Mouse (Mus musculus) intestine, postnatal 0 days (tissue): ENCODE data around the gene Ppp4r2. TPM values are rescaled to one million over a fixed set of nuclear protein-coding genes. Genes with fewer than 3 reads are reported as not detected.

Experiments
- ATAC-seq: fragments of 200-750 bp; cut with Nextera tagmentation; 2 replicates; pipeline ENCODE4 v1.8.0; 2017; ENCODE audit warnings: mild to moderate bottlenecking, moderate TSS enrichment, moderate library complexity
- H3K27ac ChIP-seq: fragments of 300-500 bp; sonication (generic); 2 replicates; pipeline ENCODE4 v1.5.1; 2014; ENCODE audit warnings: mild to moderate bottlenecking, low read depth, low read length, moderate library complexity
- H3K27me3 ChIP-seq: fragments of 300-500 bp; sonication (generic); replicated peaks from 2 replicates; pipeline ENCODE4 v1.6.1; 2014; ENCODE audit warnings: low read length, mixed read lengths; ENCODE audit not compliant: control insufficient read depth, insufficient read depth
- H3K36me3 ChIP-seq: fragments of 300-500 bp; sonication (generic); 2 replicates; pipeline ENCODE4 v1.6.1; 2014; ENCODE audit warnings: mild to moderate bottlenecking, moderate library complexity; ENCODE audit not compliant: control insufficient read depth, insufficient read depth
- H3K4me1 ChIP-seq: fragments of 300-500 bp; sonication (generic); replicated peaks from 2 replicates; pipeline ENCODE4 v1.6.1; 2014; ENCODE audit warnings: antibody characterized with exemption, low read length, mixed read lengths; ENCODE audit not compliant: control insufficient read depth, insufficient read depth
- H3K4me2 ChIP-seq: fragments of 300-500 bp; sonication (generic); replicated peaks from 2 replicates; pipeline ENCODE4 v1.6.1; 2014; ENCODE audit warnings: low read depth, mild to moderate bottlenecking, moderate library complexity
- H3K4me3 ChIP-seq: fragments of 300-500 bp; sonication (generic); 2 replicates; pipeline ENCODE4 v1.5.1; 2014; ENCODE audit warnings: low read depth, low read length
- H3K9ac ChIP-seq: fragments of 300-500 bp; sonication (generic); 2 replicates; pipeline ENCODE4 v1.6.1; 2014; ENCODE audit warnings: mild to moderate bottlenecking, low read depth, low read length
- H3K9me3 ChIP-seq: fragments of 300-500 bp; sonication (generic); 2 replicates; pipeline ENCODE4 v1.6.1; 2016; ENCODE audit warnings: mixed run types; ENCODE audit not compliant: control insufficient read depth
- CTCF ChIP-seq: sonication (generic); IDR thresholded peaks from 2 replicates; pipeline ENCODE4 v1.5.1; 2016; ENCODE audit warnings: low read depth, mild to moderate bottlenecking, control low read depth, antibody characterized with exemption, moderate library complexity
- WGBS: fragments of 180-500 bp; shearing (Covaris S2); extraction: QIAGEN DNeasy Blood & Tissue Kit; methylation state at CpG from one replicate; pipeline ENCODE4 v1.1.7; 2014; 5-methylcytosine and 5-hydroxymethylcytosine counted together
- polyA plus RNA-seq: library from polyadenylated mRNA; unstranded; fragments of >200 nt; fragmentation: Nextera tagmentation; extraction: Ambion mirVana; gene quantifications from 2 replicates; pipeline ENCODE4 v1.2.1, GENCODE M21; 2015

Gene Ppp4r2
- polyA plus RNA-seq, result 8.6 and 10.0 TPM in 2 replicates

DNA sequence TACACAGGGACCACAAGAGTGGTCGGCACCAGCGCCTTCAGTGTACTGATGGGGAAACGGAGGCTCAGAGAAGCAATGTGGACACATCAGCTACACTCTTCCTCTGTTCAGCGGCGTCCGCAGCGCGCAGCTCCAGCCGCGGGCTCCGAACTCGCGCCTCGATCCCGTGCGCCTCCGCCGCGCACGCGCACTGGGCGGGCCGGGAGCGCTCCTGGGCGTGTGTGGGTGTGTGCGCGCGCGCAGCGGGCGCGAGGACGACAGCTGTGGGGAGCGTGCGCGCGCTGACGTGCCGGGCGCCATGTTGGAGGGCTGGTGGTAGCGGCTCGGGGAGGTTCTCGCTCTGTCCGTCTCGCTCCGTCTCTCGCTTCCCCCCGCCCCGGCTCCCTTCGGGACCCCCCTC is at the start of gene Ppp4r2:
Ppp4r2 (plus strand) TSS at position 268 of the 400 bp plus-strand sequence.
- Histone ChIP-seq H3K9me3 (no peaks in the 10 kb centered on the region), H3K4me1 (no peaks in the 10 kb centered on the region; the same call in 1 of the 2 replicates), H3K36me3 (peaks cover 23% of the 10 kb centered on the region), H3K4me2 (peak within 1 kb of the TSS; percentile 71), H3K27ac (peak within 1 kb of the TSS; percentile 80), H3K27me3 (no peaks in the 10 kb centered on the region), H3K9ac (peak within 1 kb of the TSS; percentile 80), H3K4me3 (peak within 1 kb of the TSS; percentile 79)
- 2% methylated on average over 44 of the region's 50 CpGs for WGBS
- peak; percentile 98 for ATAC-seq
- TF ChIP-seq CTCF, result no peak

DNA sequence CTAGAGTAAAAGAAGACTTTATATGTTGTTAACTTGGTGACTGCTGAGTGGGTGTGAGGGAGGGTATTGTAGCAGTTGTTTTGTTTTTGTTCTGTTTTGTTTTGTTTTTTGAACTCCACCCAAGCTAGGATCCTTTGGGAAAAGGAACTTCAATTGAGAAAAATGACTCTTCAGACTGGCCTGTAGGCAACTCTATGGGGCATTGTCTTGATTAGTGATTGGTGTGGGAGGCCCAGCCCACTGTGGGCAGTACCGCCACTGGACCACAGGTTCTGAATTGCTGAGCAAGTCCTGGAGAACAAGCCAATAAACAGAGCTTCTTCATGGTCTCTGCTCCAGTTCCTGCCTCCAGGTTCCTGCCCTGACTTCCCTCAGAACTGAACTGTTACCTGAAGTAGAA is 45.7 kb upstream of the Ppp4r2 start:
- no peaks in the 10 kb centered on the region for H3K36me3 ChIP-seq
- no peak for TF ChIP-seq CTCF
- no peak overlapping the region for H3K9ac ChIP-seq
- H3K27ac ChIP-seq, result no peak overlapping the region
- no peak for ATAC-seq
- no peaks in the 10 kb centered on the region for H3K27me3 ChIP-seq
- H3K4me3 ChIP-seq, result no peak overlapping the region
- H3K9me3 ChIP-seq, result no peaks in the 10 kb centered on the region
- H3K4me1 ChIP-seq, result no peaks in the 10 kb centered on the region
- no peak overlapping the region for H3K4me2 ChIP-seq
- WGBS, result 88% methylated on average over 1 of the region's 1 CpGs

DNA sequence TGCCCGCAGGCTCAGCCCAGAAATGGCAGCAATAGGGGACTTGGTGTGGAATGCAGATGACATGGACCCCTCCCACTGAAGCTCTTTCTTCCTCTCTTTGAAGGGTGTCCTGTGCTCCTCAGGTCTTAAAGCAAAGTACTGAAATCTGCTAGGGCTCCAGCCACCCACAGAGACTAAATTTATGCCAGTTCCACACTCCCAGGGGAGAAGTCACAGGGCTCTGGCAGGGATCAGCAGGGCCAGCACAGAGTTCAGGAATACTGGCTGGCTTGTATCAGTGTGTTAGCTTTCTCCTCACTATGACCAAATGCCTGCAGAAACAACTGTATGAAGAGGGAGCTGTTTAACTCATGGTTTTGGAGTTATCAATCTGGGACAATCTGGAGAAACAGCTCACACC is 44.3 kb upstream of the Ppp4r2 start:
- no peak for ATAC-seq
- 86% methylated on average over 1 of the region's 1 CpGs for WGBS
- TF ChIP-seq CTCF, result no peak

DNA sequence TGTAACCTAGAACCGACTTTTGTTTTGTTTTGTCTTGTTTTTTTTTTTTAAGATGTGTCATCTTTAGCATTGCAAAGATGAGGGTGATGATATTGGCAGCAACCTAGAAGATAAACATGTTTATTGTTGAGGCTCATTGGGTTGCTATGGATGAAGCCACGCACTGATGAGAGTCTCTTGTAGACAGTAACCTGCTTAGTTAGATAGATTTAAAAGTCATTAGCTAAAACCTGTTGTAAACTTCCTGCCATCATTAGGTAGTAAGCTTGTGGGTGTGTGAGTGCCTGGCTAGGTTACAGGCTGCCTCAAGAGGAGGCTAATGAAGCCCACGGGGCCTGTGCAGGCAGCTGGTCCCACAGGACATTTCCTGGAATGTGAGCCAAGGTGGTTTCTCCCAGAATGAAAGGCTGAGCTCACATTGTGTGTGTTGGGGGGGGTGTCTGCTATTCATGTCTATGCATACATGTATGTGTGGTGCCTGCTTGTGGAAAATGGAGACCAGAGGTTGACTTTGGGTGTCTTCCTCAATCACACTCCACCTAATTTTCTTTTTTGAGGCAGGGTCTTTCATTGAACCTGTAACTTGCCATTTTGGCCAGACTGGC is 41.3 kb upstream of the Ppp4r2 start:
- no peaks in the 10 kb centered on the region for H3K4me1 ChIP-seq
- no peak overlapping the region for H3K4me2 ChIP-seq
- no peak overlapping the region for H3K27ac ChIP-seq
- TF ChIP-seq CTCF, result no peak
- no peaks in the 10 kb centered on the region for H3K36me3 ChIP-seq
- no peak overlapping the region for H3K9ac ChIP-seq
- H3K27me3 ChIP-seq, result no peaks in the 10 kb centered on the region
- H3K4me3 ChIP-seq, result no peak overlapping the region
- no peak for ATAC-seq
- H3K9me3 ChIP-seq, result no peaks in the 10 kb centered on the region
- 71% methylated on average over 3 of the region's 3 CpGs for WGBS

More for the DNA sequence above, 44.3 kb upstream of the Ppp4r2 start:
- H3K27me3 ChIP-seq, result no peaks in the 10 kb centered on the region
- no peak overlapping the region for H3K9ac ChIP-seq
- H3K27ac ChIP-seq, result no peak overlapping the region
- no peaks in the 10 kb centered on the region for H3K4me1 ChIP-seq
- H3K4me2 ChIP-seq, result no peak overlapping the region
- H3K9me3 ChIP-seq, result no peaks in the 10 kb centered on the region
- no peak overlapping the region for H3K4me3 ChIP-seq
- H3K36me3 ChIP-seq, result no peaks in the 10 kb centered on the region

DNA sequence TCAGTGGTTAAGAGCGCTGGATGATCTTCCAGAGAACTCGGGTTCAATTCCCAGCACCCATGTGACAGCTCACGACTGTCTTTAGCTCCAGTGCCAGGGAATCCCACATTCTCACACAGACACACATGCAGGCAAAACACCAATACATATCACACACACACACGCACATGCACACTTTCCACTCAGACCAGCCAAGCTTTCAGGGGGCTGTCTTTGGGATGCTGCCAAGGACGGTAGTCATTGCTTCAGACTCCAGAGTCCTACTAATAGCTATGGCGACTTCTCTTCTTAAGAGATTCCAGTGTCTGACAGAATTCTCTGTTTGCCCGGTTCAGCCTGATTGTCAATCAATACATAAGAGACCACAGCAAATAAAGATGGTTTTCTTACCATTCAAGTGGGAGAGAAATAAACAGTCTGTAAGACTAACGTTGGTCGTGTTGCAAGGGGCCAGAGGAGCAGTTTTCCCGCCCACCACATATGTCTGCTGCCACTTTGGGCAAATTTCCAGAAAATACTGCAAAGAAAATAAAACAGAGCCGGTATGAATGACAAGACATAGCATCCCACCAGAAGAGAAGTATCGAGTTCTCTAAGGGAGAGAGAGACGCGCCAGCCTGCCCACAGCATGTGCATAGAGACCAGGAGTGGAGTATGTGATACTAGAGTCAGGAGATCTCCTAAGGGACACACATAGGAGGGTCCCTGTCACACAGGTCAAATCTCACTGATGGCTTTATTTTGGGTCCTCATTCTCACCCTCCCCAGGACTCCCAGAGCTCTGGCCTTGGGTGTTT is 40.3 kb upstream of the Ppp4r2 start:
- H3K9me3 ChIP-seq, result no peaks in the 10 kb centered on the region
- no peaks in the 10 kb centered on the region for H3K4me1 ChIP-seq
- no peak for ATAC-seq
- no peak overlapping the region for H3K4me2 ChIP-seq
- no peaks in the 10 kb centered on the region for H3K27me3 ChIP-seq
- H3K9ac ChIP-seq, result no peak overlapping the region
- H3K4me3 ChIP-seq, result no peak overlapping the region
- H3K27ac ChIP-seq, result no peak overlapping the region
- TF ChIP-seq CTCF, result no peak
- H3K36me3 ChIP-seq, result no peaks in the 10 kb centered on the region
- WGBS, result 68% methylated on average over 14 of the region's 14 CpGs

DNA sequence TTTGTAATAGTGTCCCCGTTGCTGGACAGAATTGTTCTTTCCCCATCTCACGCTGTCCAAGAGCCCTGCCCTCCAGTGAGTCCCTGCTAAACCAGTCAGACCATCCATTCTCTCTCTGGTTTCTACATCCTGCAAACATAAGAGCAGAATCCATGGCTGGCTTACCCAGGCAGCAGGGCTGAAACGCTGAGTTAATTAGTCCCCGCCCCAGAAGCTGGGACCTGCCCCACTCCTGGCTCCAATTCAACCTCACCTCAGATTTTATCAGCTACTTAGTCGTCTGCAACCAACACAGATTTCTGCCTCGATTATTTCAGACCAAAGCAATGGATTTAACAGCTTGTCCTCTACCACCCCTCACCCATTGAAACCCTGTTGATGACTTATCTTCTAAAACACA is 37.6 kb upstream of the Ppp4r2 start:
- no peak overlapping the region for H3K9ac ChIP-seq
- no peak overlapping the region for H3K4me2 ChIP-seq
- WGBS, result 26% methylated on average over 6 of the region's 6 CpGs
- no peaks in the 10 kb centered on the region for H3K27me3 ChIP-seq
- no peak overlapping the region for H3K27ac ChIP-seq
- H3K4me3 ChIP-seq, result no peak overlapping the region
- H3K36me3 ChIP-seq, result no peaks in the 10 kb centered on the region
- no peaks in the 10 kb centered on the region for H3K4me1 ChIP-seq
- no peak for ATAC-seq
- H3K9me3 ChIP-seq, result no peaks in the 10 kb centered on the region
- no peak for TF ChIP-seq CTCF
